Mouse (Mus musculus) liver, embryonic 15.5 days (tissue): ENCODE data around the gene Col9a2. TPM values are rescaled to one million over a fixed set of nuclear protein-coding genes. Genes with fewer than 3 reads are reported as not detected.
"Not testable (repeated sequence)": the region's sequence is repeated elsewhere in the genome, so short reads cannot be mapped to it uniquely, and the experiment has no call there.

Experiments used
- ATAC-seq: fragments of 200-750 bp; cut with Nextera tagmentation; 2 replicates; pipeline ENCODE4 v1.8.0; 2017; ENCODE audit warnings: moderate number of reproducible peaks, mild to moderate bottlenecking, moderate library complexity; ENCODE audit not compliant: insufficient read depth
- H3K27ac ChIP-seq: fragments of 300-500 bp; sonication (generic); replicated peaks from 2 replicates; pipeline ENCODE4 v1.5.1; 2015; ENCODE audit warnings: mild to moderate bottlenecking, inconsistent platforms
- H3K27me3 ChIP-seq: fragments of 300-500 bp; sonication (generic); 2 replicates; pipeline ENCODE4 v1.6.1; 2015; ENCODE audit warnings: mild to moderate bottlenecking, inconsistent platforms
- H3K36me3 ChIP-seq: fragments of 300-500 bp; sonication (generic); replicated peaks from 2 replicates; pipeline ENCODE4 v1.6.1; 2015; ENCODE audit warnings: moderate library complexity, mild to moderate bottlenecking, inconsistent platforms
- H3K4me1 ChIP-seq: fragments of 300-500 bp; sonication (generic); replicated peaks from 2 replicates; pipeline ENCODE4 v1.6.1; 2015; ENCODE audit warnings: inconsistent platforms
- H3K4me2 ChIP-seq: fragments of 300-500 bp; sonication (generic); 2 replicates; pipeline ENCODE4 v1.6.1; 2015; ENCODE audit warnings: moderate library complexity, mild to moderate bottlenecking, inconsistent platforms
- H3K4me3 ChIP-seq: fragments of 300-500 bp; sonication (generic); replicated peaks from 2 replicates; pipeline ENCODE4 v1.5.1; 2015; ENCODE audit warnings: mild to moderate bottlenecking, inconsistent platforms
- H3K9ac ChIP-seq: fragments of 300-500 bp; sonication (generic); 2 replicates; pipeline ENCODE4 v1.6.1; 2015; ENCODE audit warnings: moderate library complexity, mild to moderate bottlenecking, inconsistent platforms
- H3K9me3 ChIP-seq: fragments of 300-500 bp; sonication (generic); replicated peaks from 2 replicates; pipeline ENCODE4 v1.6.1; 2016; ENCODE audit warnings: inconsistent platforms
- WGBS: fragments of 180-500 bp; shearing (Covaris S2); methylation state at CpG from one replicate; pipeline ENCODE4 v1.1.7; 2015; ENCODE audit warnings: mixed read lengths; ENCODE audit not compliant: insufficient replicate concordance; 5-methylcytosine and 5-hydroxymethylcytosine counted together
- polyA plus RNA-seq: library from polyadenylated mRNA; unstranded; fragments of >200 nt; fragmentation: Nextera tagmentation; extraction: Ambion mirVana; gene quantifications from 2 replicates; pipeline ENCODE4 v1.2.1, GENCODE M21; 2015

Gene Col9a2
- polyA plus RNA-seq, 1 experiment from 2014 or later: 2.7 TPM

GRCm38 (mm10) chr4:121051863-121052262, 12.7 kb downstream of the Col9a2 start:
- ATAC-seq: no peak
- no peak overlapping the region for H3K27ac ChIP-seq
- no peak overlapping the region for H3K4me2 ChIP-seq
- H3K4me1 ChIP-seq: no peaks in the 10 kb centered on the region
- H3K36me3 ChIP-seq: no peaks in the 10 kb centered on the region
- no peak overlapping the region for H3K9ac ChIP-seq
- no peaks in the 10 kb centered on the region for H3K9me3 ChIP-seq
- H3K27me3 ChIP-seq: peaks cover 39% of the 10 kb centered on the region
- WGBS: 29% methylated on average over 4 of the region's 4 CpGs
- no peak overlapping the region for H3K4me3 ChIP-seq

DNA sequence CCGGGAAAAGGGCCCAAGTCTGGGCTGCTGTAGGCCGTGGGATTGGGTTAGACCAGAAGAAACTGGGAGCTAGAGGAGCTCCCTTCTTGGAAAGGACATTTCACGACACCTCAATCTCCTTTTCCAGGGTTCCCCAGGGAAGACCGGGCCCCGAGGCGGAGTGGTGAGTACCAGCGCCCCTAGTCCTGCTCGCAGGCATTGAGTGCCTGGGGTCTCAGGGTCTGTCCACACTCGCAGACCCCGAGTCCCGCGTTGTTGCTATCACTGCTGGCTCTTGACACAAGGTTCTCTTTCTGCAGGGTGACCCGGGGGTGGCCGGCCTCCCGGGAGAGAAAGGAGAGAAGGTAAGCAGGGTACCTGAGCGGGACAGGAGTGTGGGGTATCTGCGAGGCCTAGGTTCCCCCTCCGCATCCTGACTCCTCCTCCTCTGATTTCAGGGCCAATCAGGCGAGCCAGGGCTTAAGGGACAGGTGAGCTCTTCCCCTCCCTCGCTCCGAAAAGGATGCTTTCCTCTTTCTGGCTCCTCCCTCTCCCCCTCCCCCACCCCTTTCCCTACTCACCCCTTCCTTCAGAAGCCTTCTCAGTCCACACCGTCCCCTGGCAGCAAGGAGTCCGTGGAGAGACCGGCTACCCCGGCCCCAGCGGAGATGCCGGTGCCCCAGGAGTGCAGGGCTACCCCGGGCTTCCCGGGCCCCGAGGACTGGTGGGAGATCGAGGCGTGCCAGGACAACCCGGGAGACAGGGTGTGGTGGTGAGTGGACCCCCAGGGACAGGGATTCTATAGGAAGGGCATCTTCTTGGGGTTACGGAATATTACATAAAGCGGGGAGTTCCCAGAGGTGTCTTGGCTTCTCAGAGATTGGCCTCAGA, 13.5 kb downstream of the Col9a2 start:
- no peak overlapping the region for H3K9ac ChIP-seq
- no peak overlapping the region for H3K4me3 ChIP-seq
- H3K36me3 ChIP-seq: no peaks in the 10 kb centered on the region
- H3K9me3 ChIP-seq: no peaks in the 10 kb centered on the region
- H3K4me2 ChIP-seq: no peak overlapping the region
- ATAC-seq: no peak
- H3K4me1 ChIP-seq: no peaks in the 10 kb centered on the region
- WGBS: 17% methylated on average over 35 of the region's 35 CpGs
- H3K27me3 ChIP-seq: peaks cover 39% of the 10 kb centered on the region
- no peak overlapping the region for H3K27ac ChIP-seq

- H3K9me3 ChIP-seq: no peaks in the 10 kb centered on the region
- H3K36me3 ChIP-seq: peaks cover 19% of the 10 kb centered on the region
- no peak for ATAC-seq
- no peaks in the 10 kb centered on the region for H3K4me1 ChIP-seq
- no peak overlapping the region for H3K9ac ChIP-seq
- H3K27ac ChIP-seq: no peak overlapping the region
- no peak overlapping the region for H3K4me3 ChIP-seq
- peaks cover 35% of the 10 kb centered on the region for H3K27me3 ChIP-seq
- H3K4me2 ChIP-seq: no peak overlapping the region
- WGBS: 33% methylated on average over 3 of the region's 3 CpGs
Observed at GRCm38 (mm10) chr4:121056342-121056741, 17.2 kb downstream of the Col9a2 start.

DNA sequence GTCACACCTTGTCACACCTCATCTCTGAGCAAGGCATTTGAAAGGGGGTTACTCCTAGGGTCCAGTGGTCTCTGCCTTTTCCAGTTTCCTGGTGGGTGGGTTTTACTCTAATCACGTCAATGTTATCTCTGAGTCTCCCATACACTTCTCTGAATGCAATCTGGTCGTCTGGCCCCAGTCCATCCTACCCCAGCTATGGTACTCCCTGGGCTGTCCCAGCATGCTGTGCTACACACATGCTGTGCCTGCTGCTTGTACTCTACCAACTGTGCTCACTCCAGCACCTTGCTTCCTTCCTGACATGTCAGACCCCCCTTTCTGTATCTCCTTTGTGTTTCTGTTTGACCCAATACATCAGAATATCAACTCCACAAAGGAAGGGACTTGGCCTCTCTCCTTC, 17.8 kb downstream of the Col9a2 start:
- Histone ChIP-seq H3K27ac (no peak overlapping the region), H3K4me2 (no peak overlapping the region), H3K27me3 (peaks cover 28% of the 10 kb centered on the region), H3K4me1 (no peaks in the 10 kb centered on the region), H3K36me3 (peaks cover 22% of the 10 kb centered on the region), H3K9ac (no peak overlapping the region), H3K4me3 (no peak overlapping the region), H3K9me3 (no peaks in the 10 kb centered on the region)
- WGBS: 47% methylated on average over 2 of the region's 2 CpGs
- ATAC-seq: no peak

DNA sequence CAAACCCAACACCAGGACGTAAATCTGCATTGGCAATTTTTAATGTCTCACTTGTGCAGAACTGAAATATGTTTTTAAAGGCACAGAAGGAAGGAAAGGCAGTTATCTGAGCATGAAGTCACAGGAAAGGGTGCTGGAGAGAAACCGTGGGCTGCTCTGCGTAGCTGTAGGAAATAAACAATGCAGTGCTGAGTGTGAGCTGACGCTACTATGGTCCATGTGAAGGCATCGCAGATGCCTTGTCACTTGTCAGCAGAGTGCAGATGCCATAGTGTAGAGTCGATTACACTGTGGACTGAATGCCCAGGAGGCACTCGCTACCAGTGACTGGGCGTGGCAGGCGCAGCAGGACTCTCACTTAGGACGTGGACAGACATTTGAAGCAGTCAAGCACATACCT, 20.0 kb downstream of the Col9a2 start:
- H3K27ac ChIP-seq, H3K9me3 ChIP-seq, H3K4me3 ChIP-seq, H3K27me3 ChIP-seq, ATAC-seq, H3K4me1 ChIP-seq, H3K9ac ChIP-seq, H3K4me2 ChIP-seq: not testable (repeated sequence)
- peaks cover 33% of the 10 kb centered on the region for H3K36me3 ChIP-seq
- WGBS: 70% methylated on average over 10 of the region's 10 CpGs

- Histone ChIP-seq H3K9ac (no peak overlapping the region), H3K27ac (no peak overlapping the region), H3K27me3 (no peaks in the 10 kb centered on the region), H3K4me1 (no peaks in the 10 kb centered on the region), H3K4me2 (no peak overlapping the region), H3K9me3 (no peaks in the 10 kb centered on the region), H3K36me3 (peaks cover 45% of the 10 kb centered on the region), H3K4me3 (no peak overlapping the region)
- no peak for ATAC-seq
- WGBS: 59% methylated on average over 2 of the region's 2 CpGs
Observed at GRCm38 (mm10) chr4:121065336-121065735, 26.2 kb downstream of the Col9a2 start.

DNA sequence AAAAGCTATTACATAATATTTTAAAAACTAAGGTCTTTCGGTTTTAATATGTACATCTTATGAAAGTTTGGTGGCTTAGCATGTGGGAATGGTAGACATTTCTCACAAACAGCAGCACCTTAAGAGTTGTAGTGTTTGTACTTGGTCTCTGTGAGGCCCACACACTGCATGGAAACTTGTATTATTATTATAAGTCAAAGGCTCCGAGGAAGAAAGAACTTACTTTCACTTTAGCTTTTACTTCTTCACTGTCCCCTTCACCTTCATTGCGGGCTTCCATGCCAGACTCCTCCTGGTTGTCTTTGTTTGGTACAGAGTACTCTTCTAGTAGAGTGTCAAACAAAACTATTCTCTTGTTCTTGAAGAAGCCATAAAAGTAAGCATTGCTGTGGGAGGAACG, 35.1 kb downstream of the Col9a2 start:
- Histone ChIP-seq H3K9ac (no peak overlapping the region), H3K27me3 (no peaks in the 10 kb centered on the region), H3K4me2 (no peak overlapping the region), H3K36me3 (peaks cover 45% of the 10 kb centered on the region), H3K4me3 (no peak overlapping the region), H3K27ac (no peak overlapping the region), H3K9me3 (no peaks in the 10 kb centered on the region), H3K4me1 (no peaks in the 10 kb centered on the region)
- no peak for ATAC-seq
- 77% methylated on average over 4 of the region's 4 CpGs for WGBS

DNA sequence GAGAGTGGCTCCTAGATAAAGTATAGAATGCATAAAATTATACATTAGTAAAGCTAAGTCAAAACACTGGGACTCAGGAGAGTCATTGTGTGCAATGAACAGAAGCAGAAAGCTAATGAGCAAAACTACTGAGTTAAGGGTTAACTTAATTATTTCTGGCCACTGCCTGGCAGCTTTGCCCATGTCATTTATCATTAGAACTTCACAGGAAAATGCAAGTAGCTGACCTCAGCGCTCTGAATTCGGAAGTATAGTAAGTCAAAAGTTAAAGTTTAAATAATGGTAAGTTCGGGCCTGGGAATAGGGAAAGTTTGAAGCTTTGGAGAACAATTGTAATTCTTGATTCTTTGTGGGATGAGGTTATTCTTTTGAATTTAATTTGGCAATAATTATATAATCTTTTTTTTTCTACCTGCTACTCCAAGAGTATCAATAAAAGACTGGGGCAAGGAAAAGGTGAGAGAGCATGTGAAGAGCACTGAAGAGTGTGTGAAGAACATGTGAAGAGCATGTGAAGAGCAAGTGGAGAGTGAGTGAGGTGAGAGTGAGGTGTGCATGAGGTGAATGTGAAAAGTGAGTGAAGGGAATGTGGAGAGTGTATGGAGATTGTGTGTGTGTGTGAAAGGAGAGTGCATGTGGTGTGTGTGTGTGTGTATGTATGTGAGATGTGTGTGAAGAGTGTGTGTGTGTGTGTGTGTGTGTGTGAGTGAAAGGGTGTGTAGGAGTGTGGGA, 38.9 kb downstream of the Col9a2 start:
- Histone ChIP-seq H3K27ac (no peak overlapping the region), H3K4me1 (no peaks in the 10 kb centered on the region), H3K9ac (no peak overlapping the region), H3K36me3 (peaks cover 71% of the 10 kb centered on the region), H3K9me3 (no peaks in the 10 kb centered on the region), H3K4me2 (no peak overlapping the region), H3K27me3 (no peaks in the 10 kb centered on the region), H3K4me3 (no peak overlapping the region)
- WGBS: 68% methylated on average over 3 of the region's 3 CpGs
- ATAC-seq: no peak

- Histone ChIP-seq H3K4me3 (no peak overlapping the region), H3K9ac (no peak overlapping the region), H3K27ac (no peak overlapping the region), H3K27me3 (no peaks in the 10 kb centered on the region), H3K4me1 (no peaks in the 10 kb centered on the region), H3K36me3 (peaks cover 70% of the 10 kb centered on the region), H3K9me3 (no peaks in the 10 kb centered on the region), H3K4me2 (no peak overlapping the region)
- no peak for ATAC-seq
- 77% methylated on average over 1 of the region's 1 CpGs for WGBS
Observed at GRCm38 (mm10) chr4:121080395-121080794, 41.2 kb downstream of the Col9a2 start.

GRCm38 (mm10) chr4:121084506-121084905, 45.3 kb downstream of the Col9a2 start:
- Histone ChIP-seq H3K27me3 (no peaks in the 10 kb centered on the region), H3K27ac (no peak overlapping the region), H3K9ac (no peak overlapping the region), H3K4me3 (no peak overlapping the region), H3K9me3 (no peaks in the 10 kb centered on the region), H3K4me2 (no peak overlapping the region), H3K4me1 (no peaks in the 10 kb centered on the region), H3K36me3 (peaks cover 58% of the 10 kb centered on the region)
- ATAC-seq: no peak

DNA sequence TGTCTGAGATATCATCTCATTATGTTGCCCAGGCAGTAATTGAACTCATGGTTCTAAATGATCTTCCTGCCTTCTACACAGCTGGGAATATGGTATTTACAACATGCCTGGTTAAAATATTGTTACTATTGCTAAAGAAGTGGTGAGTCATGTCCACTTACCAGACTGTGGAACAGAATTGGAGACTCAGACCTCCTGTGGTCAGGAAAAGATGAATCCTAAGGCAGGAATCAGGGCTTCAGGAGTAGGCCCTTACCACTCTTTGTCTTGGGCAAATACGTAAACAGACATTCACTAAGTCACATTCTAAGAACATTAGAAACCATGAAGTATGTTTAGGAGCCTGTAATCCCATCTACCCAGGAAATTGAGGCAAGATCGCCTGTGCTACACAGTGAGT, 49.5 kb downstream of the Col9a2 start:
- WGBS: 77% methylated on average over 2 of the region's 2 CpGs
- H3K27ac ChIP-seq: no peak overlapping the region
- no peaks in the 10 kb centered on the region for H3K4me1 ChIP-seq
- H3K4me2 ChIP-seq: no peak overlapping the region
- ATAC-seq: no peak
- H3K4me3 ChIP-seq: no peak overlapping the region
- H3K27me3 ChIP-seq: no peaks in the 10 kb centered on the region
- no peaks in the 10 kb centered on the region for H3K9me3 ChIP-seq
- no peak overlapping the region for H3K9ac ChIP-seq
- peaks cover 49% of the 10 kb centered on the region for H3K36me3 ChIP-seq
